Mouse (Mus musculus) myocyte (in vitro differentiated cells): ENCODE results near the gene Ccpg1os. TPM values are rescaled to one million over a fixed set of nuclear protein-coding genes. Genes with fewer than 3 reads are reported as not detected.

ENCODE experiments used
- H3K27me3 ChIP-seq: one replicate; pipeline ENCODE4 v1.6.1; 2011; ENCODE audit not compliant: control insufficient read depth, insufficient read depth, insufficient read length
- H3K36me3 ChIP-seq: one replicate; pipeline ENCODE4 v1.6.1; 2011; ENCODE audit not compliant: control insufficient read depth, insufficient read depth
- H3K4me2 ChIP-seq: one replicate; pipeline ENCODE4 v1.6.1; 2011; ENCODE audit warnings: low read depth, control low read depth
- H3K4me3 ChIP-seq: one replicate; pipeline ENCODE4 v1.5.1; 2011; ENCODE audit warnings: mild to moderate bottlenecking, control low read depth, moderate library complexity
- H3K79me2 ChIP-seq: one replicate; pipeline ENCODE4 v1.6.1; 2011; ENCODE audit not compliant: control insufficient read depth, insufficient read depth
- H3ac ChIP-seq: one replicate; pipeline ENCODE4 v1.6.1; 2011; ENCODE audit not compliant: control insufficient read depth, insufficient read length
- CEBPB ChIP-seq: IDR thresholded peaks from 2 replicates; pipeline ENCODE4 v1.6.1; 2011; ENCODE audit warnings: mild to moderate bottlenecking, moderate library complexity; ENCODE audit not compliant: poor library complexity, insufficient read depth, severe bottlenecking
- E2F4 ChIP-seq: IDR thresholded peaks from one replicate; pipeline ENCODE4 v1.6.1; 2011; ENCODE audit warnings: mild to moderate bottlenecking, control low read depth, moderate library complexity; ENCODE audit not compliant: insufficient read depth
- MAX ChIP-seq: IDR thresholded peaks from one replicate; pipeline ENCODE4 v1.6.1; 2011; ENCODE audit warnings: low read depth, mild to moderate bottlenecking, control low read depth
- MYOD1 ChIP-seq, 3 experiments: IDR thresholded peaks; one replicate each; pipeline ENCODE4 v1.6.1; 2011; ENCODE audit warnings: control low read depth in 2 of 3, low read depth in 2 of 3, mild to moderate bottlenecking in 2 of 3, moderate library complexity in 1 of 3; ENCODE audit not compliant: insufficient read length in 2 of 3, control insufficient read depth in 1 of 3
- MYOG ChIP-seq, 3 experiments: IDR thresholded peaks; one replicate each; pipeline ENCODE4 v1.6.1; 2011; ENCODE audit warnings: control low read depth in 2 of 3, low read depth in 2 of 3, mild to moderate bottlenecking in 2 of 3; ENCODE audit not compliant: insufficient read length in 2 of 3, control insufficient read depth in 1 of 3, insufficient read depth in 1 of 3
- POLR2A ChIP-seq: IDR thresholded peaks from one replicate; pipeline ENCODE4 v1.6.1; 2011; ENCODE audit warnings: low read depth, mild to moderate bottlenecking, control low read depth, moderate library complexity; ENCODE audit not compliant: insufficient read length
- POLR2AphosphoS2 ChIP-seq: IDR thresholded peaks from one replicate; pipeline ENCODE4 v1.6.1; 2011; ENCODE audit warnings: low read depth, control low read depth; ENCODE audit not compliant: insufficient read length
- REST ChIP-seq: IDR thresholded peaks from one replicate; pipeline ENCODE4 v1.6.1; 2011; ENCODE audit warnings: mild to moderate bottlenecking, control low read depth, moderate library complexity; ENCODE audit not compliant: insufficient read depth, insufficient read length
- SRF ChIP-seq: IDR thresholded peaks from one replicate; pipeline ENCODE4 v1.6.1; 2011; ENCODE audit warnings: low read depth; ENCODE audit not compliant: control insufficient read depth, insufficient read length
- TCF12 ChIP-seq: IDR thresholded peaks from one replicate; pipeline ENCODE4 v1.6.1; 2011; ENCODE audit warnings: mild to moderate bottlenecking, control low read depth; ENCODE audit not compliant: poor library complexity, insufficient read depth, severe bottlenecking
- TCF3 ChIP-seq: IDR thresholded peaks from one replicate; pipeline ENCODE4 v1.6.1; 2011; ENCODE audit warnings: low read depth, control low read depth; ENCODE audit not compliant: insufficient read length
- USF1 ChIP-seq: IDR thresholded peaks from one replicate; pipeline ENCODE4 v1.6.1; 2011; ENCODE audit warnings: low read depth, mild to moderate bottlenecking, control low read depth, moderate library complexity
- polyA plus RNA-seq: library from polyadenylated mRNA; unstranded; fragments of >200 nt; fragmentation: generic; extraction: Trizol; gene quantifications from one replicate; pipeline ENCODE4 v1.2.1, GENCODE M21; 2012; ENCODE audit warnings: missing spikeins

Gene Ccpg1os
- polyA plus RNA-seq, 1 experiment: 7.1 TPM

GRCm38 (mm10) chr9:72955546-72955945 is 29.6 kb downstream of the Ccpg1os start:
- Histone ChIP-seq H3K4me3 (no peak overlapping the region), H3K36me3 (no peaks in the 10 kb centered on the region), H3K79me2 (no peaks in the 10 kb centered on the region), H3K27me3 (peaks cover 5% of the 10 kb centered on the region), H3ac (no peak overlapping the region), H3K4me2 (no peak overlapping the region)
- no peak for TF ChIP-seq TCF12
- TF ChIP-seq E2F4: no peak
- no peak for TF ChIP-seq POLR2A
- no peak for TF ChIP-seq TCF3
- no peak for TF ChIP-seq MYOG (IDR thresholded peaks at IDR 0.05; ENCODE audit: control insufficient read depth in 1 of 3, insufficient read depth in 1 of 3, insufficient read length in 2 of 3, low read depth in 2 of 3)
- no peak for TF ChIP-seq MAX
- no peak for TF ChIP-seq MYOD1 (IDR thresholded peaks at IDR 0.05; ENCODE audit: control insufficient read depth in 1 of 3, insufficient read length in 2 of 3, low read depth in 2 of 3)
- no peak for TF ChIP-seq USF1
- TF ChIP-seq CEBPB: no peak
- no peak for TF ChIP-seq SRF
- no peak for TF ChIP-seq REST
- TF ChIP-seq POLR2AphosphoS2: no peak

- Histone ChIP-seq H3K27me3 (peaks cover 7% of the 10 kb centered on the region), H3K4me2 (no peak overlapping the region), H3K79me2 (no peaks in the 10 kb centered on the region), H3K4me3 (no peak overlapping the region), H3ac (no peak overlapping the region), H3K36me3 (no peaks in the 10 kb centered on the region)
- TF ChIP-seq TCF12 (no peak), USF1 (no peak), TCF3 (no peak), POLR2AphosphoS2 (no peak), REST (no peak), MAX (no peak), CEBPB (no peak), POLR2A (no peak), E2F4 (no peak), MYOD1 (IDR thresholded peaks at IDR 0.05; ENCODE audit: control insufficient read depth in 1 of 3, insufficient read length in 2 of 3, low read depth in 2 of 3) (no peak), MYOG (IDR thresholded peaks at IDR 0.05; ENCODE audit: control insufficient read depth in 1 of 3, insufficient read depth in 1 of 3, insufficient read length in 2 of 3, low read depth in 2 of 3) (no peak), SRF (no peak)
These were observed 30.4 kb downstream of the Ccpg1os start for GRCm38 (mm10) chr9:72954746-72955145.

DNA sequence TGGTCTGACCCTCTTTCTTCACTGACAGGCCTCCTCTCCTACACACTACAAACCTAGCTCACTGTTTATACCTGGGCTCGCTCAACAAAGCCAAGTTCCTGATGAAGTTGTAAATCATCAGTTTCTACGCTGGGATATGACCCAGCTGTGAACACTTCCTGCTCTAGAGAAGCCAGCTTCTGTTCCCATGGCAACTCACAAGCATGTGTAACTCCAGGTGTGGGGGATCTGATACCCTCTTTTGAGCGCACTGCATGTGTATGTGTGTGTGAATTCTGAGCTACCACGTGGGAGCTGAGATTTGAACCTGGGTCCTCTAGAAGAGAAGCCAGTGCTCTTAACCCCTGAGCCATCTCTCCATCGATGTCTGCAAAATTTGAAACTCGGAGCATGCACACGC is 35.6 kb downstream of the Ccpg1os start:
- TF ChIP-seq E2F4: no peak
- no peak for TF ChIP-seq MYOG (IDR thresholded peaks at IDR 0.05; ENCODE audit: control insufficient read depth in 1 of 3, insufficient read depth in 1 of 3, insufficient read length in 2 of 3, low read depth in 2 of 3)
- TF ChIP-seq TCF3: no peak
- TF ChIP-seq MYOD1 (IDR thresholded peaks at IDR 0.05; ENCODE audit: control insufficient read depth in 1 of 3, insufficient read length in 2 of 3, low read depth in 2 of 3): no peak
- no peak for TF ChIP-seq TCF12
- no peak for TF ChIP-seq CEBPB
- TF ChIP-seq REST: no peak
- TF ChIP-seq USF1: no peak
- TF ChIP-seq POLR2A: no peak
- TF ChIP-seq SRF: no peak
- no peak for TF ChIP-seq MAX
- no peak for TF ChIP-seq POLR2AphosphoS2
- Histone ChIP-seq H3K4me2 (no peak overlapping the region), H3K27me3 (peaks cover 7% of the 10 kb centered on the region), H3K36me3 (no peaks in the 10 kb centered on the region), H3ac (no peak overlapping the region), H3K79me2 (no peaks in the 10 kb centered on the region), H3K4me3 (no peak overlapping the region)

GRCm38 (mm10) chr9:72947010-72947409 is 38.2 kb downstream of the Ccpg1os start:
- Histone ChIP-seq H3K4me3 (no peak overlapping the region), H3K79me2 (no peaks in the 10 kb centered on the region), H3ac (no peak overlapping the region), H3K4me2 (no peak overlapping the region), H3K36me3 (no peaks in the 10 kb centered on the region), H3K27me3 (peaks cover 7% of the 10 kb centered on the region)
- TF ChIP-seq SRF (no peak), REST (no peak), MAX (no peak), POLR2A (no peak), MYOD1 (IDR thresholded peaks at IDR 0.05; ENCODE audit: control insufficient read depth in 1 of 3, insufficient read length in 2 of 3, low read depth in 2 of 3) (no peak), TCF12 (no peak), E2F4 (no peak)

DNA sequence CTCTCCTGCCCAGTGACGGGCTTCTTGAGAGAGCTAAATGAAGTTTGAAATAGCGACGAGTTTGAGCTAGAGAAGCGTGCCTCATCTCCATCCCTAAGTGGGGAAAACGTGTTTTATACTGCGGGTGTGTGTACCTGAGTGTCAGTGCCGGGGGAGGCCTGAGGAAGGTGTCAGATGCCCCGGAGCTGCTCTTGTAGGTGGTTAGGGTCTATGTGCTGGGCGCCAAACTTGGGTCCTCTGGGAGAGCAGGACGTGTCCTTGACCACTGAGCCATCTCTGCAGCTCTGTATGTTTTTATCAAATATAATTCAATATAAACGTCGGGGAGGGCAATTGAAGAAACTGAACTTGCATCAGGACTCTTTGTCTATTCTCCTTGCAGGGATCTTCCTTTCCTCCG is 40.9 kb downstream of the Ccpg1os start:
- Histone ChIP-seq H3K4me3 (no peak overlapping the region), H3K36me3 (no peaks in the 10 kb centered on the region), H3K27me3 (no peaks in the 10 kb centered on the region), H3K79me2 (no peaks in the 10 kb centered on the region), H3K4me2 (no peak overlapping the region), H3ac (no peak overlapping the region)
- TF ChIP-seq REST: no peak
- TF ChIP-seq POLR2A: no peak
- no peak for TF ChIP-seq POLR2AphosphoS2
- no peak for TF ChIP-seq USF1
- no peak for TF ChIP-seq MYOD1 (IDR thresholded peaks at IDR 0.05; ENCODE audit: control insufficient read depth in 1 of 3, insufficient read length in 2 of 3, low read depth in 2 of 3)
- no peak for TF ChIP-seq TCF3
- TF ChIP-seq MAX: no peak
- TF ChIP-seq CEBPB: no peak
- no peak for TF ChIP-seq MYOG (IDR thresholded peaks at IDR 0.05; ENCODE audit: control insufficient read depth in 1 of 3, insufficient read depth in 1 of 3, insufficient read length in 2 of 3, low read depth in 2 of 3)
- TF ChIP-seq TCF12: no peak
- no peak for TF ChIP-seq SRF
- TF ChIP-seq E2F4: no peak
